Mouse (Mus musculus): ENCODE measurements around the gene Nbea. TPM values are rescaled to one million over a fixed set of nuclear protein-coding genes. Genes with fewer than 3 reads are reported as not detected.

The Nbea gene
- total RNA-seq, 2 experiments from 2014 or later: 194 to 214 TPM

DNA sequence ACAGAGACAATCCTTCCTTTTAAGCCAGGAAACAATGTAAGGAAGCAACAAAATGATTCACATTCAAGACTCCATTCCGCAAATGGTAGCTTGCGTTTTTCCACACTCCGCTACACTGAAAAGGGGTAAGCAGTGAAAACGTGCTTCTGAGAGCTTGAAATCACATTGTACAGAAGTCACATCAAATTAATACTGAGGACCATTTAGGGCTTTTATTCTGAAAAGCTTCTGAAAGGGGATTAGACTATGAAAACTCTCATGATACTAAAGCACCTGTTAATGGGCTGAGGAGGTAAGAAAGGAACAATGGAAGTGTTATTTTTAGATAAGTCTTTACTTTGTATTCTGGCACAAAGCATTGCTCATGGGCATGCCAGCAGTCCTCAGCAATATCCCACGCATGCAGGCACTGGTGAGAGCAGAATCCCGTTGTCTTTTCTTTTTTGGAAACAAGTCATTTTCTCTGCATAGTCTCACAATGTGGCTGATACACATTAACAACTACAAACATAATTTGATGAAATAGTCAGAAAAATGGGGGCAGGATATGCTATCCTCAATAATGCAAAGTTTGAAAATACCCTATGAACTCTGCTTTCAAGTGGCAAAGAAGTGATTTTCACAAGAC, 428.4 kb downstream of the Nbea start:
- no peak for DNase-seq (ENCODE audit: low spot score in 2 of 2)

DNA sequence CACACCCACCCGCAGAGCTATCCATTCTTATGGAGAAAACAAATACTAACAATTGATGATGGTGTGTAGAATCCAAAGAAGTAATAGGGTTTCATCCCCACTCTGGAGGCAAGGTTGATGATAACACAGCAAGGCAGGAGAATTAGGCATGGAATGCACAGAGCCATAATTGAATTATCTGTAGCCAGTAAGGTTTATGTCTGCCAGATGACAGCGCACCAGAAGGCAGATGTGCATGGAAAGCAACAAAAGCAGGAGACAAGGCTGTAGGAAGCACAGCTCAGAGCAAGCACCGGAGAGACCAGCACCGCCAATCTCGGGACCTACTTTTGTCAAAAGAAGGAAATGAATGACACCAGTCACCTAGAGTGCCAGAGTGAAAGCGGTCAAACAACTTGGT, 429.6 kb downstream of the Nbea start:
- no peak for DNase-seq (ENCODE audit: low spot score in 2 of 2)

DNA sequence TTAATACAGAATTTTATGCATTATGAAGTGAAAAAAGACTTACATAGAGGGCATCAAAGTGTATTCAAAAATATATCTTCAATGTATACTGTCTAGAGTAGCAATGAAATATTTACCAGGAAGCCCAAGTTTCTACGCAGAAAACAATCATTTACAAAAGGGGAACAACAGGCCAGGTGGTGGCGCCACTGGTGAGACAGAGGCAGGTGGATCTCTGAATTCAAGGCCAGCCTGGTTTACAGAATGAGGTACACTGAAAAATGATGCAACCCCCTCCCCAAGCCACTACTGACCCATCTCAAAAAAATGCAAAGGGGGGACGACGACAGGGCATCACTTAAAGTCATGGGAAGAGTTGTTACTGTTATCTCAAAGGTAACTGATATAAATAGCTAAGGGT, 430.9 kb downstream of the Nbea start:
- DNase-seq (ENCODE audit: low spot score in 2 of 2): no peak

DNA sequence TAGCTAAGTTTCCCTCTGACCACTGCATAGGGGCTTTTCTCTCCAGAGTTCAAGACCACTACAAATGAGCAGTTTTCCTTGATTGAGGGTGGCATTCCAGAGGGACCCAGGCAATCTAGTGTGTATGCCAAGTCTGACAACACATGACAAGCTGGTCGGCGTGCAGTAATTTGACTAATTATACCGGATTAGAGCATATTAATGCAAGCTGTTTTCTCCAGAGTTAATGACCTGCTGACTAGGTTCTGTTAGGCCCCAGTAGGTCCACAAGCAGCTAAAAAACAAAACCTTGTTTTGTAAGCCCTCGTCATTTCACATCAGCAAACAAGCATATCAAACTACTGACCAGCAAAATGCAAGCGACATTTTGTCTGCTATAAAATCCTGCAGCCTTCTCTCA, 432.1 kb downstream of the Nbea start:
- no peak for DNase-seq (ENCODE audit: low spot score in 2 of 2)

DNA sequence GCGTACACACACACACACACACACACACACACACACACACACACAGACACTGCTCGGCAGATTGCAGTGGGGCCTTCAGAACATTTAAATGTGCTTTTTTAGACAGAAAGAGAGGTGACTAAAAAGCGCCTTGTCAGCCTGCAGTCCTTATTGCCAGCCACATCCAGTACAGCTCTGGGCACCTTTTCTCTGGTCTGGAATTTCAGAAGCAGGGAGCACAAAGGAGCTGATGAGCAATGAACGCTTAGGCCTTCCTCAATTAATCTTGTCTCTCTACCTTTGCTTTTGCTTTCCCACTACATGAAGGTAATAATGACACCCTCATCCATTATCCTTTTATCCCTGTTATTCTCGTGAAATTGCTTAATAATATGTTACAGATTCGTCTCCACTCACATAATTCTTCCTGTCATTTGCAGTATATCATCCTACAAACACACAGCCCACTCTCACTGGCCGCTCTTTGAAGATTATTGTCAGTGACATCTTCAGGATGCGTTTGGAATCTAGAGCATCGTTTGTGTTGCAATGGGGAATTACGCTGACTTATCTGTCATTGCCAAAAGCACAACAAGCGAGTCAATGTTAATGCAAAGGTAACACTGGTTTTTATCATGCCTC, 432.9 kb downstream of the Nbea start:
- no peak for DNase-seq (ENCODE audit: low spot score in 2 of 2)

DNA sequence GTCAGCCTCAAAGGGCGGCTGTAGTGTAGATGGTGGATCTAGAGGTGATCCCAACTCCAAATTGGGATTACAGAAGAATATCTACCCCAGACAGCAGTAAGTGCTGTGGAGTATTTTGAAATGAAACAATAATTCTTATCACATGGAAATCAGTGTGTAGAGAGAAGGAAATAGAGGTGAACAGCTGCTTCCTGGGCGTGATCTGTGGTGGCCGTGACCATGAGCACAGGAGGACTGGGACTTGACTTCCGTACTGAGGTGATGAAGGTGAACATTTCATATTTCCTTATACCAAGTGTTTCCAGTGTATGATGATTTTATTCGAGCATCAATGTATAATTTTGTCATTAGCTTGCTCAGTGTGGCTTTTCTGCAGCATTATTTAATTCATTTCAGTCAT, 439.6 kb downstream of the Nbea start:
- no peak for DNase-seq (ENCODE audit: low spot score in 2 of 2)

DNA sequence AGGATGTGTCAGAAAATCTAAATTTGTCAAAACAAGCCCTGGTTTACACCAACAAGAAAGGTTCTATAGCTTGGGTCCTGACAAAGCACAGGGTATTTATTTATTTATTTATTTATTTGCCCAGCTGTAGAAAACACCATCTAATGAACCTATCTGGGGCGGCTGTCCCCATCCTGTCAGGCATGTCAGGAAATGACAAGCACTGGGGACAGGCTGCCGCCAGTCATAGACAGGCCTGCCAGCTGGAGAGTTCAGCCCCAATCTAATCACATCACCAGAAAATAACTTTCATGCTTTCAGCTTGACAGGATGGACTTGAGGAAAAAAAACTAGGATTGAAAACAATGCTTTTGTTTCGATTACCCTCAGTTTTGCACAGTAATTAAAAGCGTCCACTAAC, 440.8 kb downstream of the Nbea start:
- no peak for DNase-seq (ENCODE audit: low spot score in 2 of 2)

DNA sequence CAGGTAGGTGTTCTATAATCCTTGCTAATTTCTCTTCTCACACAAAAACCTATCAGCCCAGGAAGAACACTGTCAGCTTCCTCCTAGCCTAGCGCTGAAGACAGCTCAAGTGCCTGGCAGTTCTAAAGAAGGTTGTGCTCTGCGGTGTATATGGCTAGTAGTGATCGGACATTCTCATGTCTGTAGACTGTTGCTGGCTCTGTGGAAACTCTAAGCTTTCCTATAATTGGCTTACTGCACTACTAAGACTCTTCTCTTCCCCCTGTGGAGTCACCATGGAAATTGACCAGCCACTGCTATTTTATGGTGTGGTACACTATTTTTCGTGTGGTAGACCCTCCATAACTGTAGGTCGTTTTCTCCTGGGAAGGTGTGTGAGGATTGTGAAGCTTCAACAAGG, 441.3 kb downstream of the Nbea start:
- no peak for DNase-seq (ENCODE audit: low spot score in 2 of 2)

DNA sequence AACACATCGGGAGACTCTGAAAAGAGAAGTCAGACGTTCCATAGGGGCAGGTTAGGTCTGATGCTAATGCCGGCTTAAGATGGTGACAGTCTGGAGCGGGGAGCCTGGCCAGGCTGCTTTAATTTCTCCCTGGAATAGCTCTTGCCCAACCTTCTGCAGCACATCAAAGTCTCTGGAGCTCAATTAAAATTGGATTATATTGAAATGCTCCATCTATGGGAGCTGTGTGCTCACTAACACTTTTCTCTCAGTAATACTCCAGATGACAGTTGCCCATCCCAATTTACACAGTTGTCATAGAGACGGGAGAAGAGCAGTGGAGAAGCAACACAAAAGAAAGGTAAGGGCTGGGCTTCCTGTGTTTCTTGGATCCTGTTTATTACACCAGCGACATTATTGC, 442.1 kb downstream of the Nbea start:
- no peak for DNase-seq (ENCODE audit: low spot score in 2 of 2)

DNA sequence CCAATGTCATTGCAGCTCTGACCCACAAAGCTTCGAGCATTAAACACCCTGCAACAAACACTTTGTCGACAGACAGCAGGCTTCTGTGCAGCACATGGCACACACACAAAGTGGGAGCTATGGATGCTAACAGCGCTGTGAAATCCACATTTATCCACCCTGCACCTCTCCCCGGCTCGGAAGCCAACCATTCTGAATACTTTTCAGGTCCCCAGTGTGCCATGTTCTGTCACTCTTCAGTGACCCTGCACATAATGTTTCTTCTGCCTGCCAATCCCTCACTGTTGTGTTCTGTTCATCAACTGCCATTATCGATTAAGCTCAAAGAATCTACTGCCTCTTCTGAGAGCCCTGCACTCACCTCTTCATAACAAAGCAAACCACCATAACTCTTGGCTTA, 449.8 kb downstream of the Nbea start:
- DNase-seq (ENCODE audit: low spot score in 2 of 2): no peak

DNA sequence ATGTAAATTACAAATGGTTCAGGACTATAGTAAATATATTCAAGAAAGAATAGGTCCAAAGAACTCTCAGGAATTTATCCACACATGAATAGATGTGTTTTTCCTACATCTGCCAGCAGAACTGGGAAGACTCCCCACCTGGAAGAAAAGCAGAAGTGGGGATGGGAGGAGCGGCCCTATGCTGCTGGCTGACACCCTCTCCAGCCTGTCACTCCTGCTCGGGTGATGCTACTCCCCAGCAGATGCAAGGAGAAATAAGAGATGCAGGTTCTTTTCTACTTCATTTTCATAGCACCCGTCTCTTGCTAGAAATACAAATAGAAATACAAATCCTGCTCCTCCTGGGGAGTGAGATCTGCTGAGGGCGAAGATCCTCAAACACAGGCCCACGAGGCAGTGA, 453.0 kb downstream of the Nbea start:
- DNase-seq (ENCODE audit: low spot score in 2 of 2): no peak

DNA sequence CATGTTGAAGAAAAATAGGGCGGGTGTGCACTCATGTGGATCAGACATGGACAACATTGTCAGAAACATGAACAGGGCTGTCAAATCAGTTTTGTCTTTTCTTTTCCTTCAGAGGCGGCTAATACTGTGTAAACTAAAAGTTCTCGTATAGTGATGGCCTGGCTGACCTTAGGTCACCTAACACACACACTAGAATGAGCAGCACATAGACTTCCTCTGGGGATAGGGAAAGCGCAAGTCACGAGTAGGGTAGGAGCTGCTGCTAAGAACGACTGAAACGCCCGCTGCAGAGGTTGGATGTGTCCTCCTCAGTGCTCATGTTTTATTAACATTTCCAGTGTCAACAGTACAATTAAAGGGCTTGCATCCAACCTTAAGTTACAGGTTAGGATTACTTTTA, 453.4 kb downstream of the Nbea start:
- no peak for DNase-seq (ENCODE audit: low spot score in 2 of 2)

DNA sequence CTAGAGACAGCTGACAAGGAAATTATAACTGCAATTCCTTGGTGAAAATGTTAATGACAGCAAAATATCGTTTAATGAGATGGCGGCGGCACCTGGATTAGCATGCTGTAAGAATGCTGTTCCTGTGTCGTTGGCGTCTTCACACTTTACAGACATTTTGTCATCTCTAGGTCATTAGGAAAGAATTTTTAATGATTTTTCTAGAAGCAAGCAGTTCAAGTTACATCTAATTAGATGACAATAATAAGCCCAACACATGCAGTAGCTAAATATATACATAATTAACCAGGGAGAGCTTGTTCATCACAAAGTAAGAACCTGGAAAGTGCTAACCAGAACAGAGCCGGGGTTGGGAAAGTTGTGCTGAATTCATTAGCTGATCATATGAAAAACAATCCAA, 469.2 kb downstream of the Nbea start:
- DNase-seq (ENCODE audit: low spot score in 2 of 2): no peak

DNA sequence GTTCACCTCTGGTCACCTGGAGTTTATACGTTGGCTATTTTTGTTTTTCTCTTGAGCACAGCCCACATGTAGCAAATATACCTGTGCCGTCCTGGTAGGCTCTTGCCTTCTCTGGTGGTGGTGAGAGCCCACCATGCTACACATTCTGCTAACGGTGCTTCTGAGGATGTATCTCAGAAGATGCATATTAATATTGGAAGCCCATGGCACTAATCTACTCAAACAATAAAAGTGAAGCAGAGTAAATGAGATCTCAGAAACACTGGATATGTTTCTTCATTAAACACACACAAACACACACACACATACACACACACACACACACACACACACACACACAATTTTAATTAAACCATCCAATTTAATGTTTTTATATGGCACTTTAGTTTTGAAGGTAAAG, 469.6 kb downstream of the Nbea start:
- no peak for DNase-seq (ENCODE audit: low spot score in 2 of 2)

DNA sequence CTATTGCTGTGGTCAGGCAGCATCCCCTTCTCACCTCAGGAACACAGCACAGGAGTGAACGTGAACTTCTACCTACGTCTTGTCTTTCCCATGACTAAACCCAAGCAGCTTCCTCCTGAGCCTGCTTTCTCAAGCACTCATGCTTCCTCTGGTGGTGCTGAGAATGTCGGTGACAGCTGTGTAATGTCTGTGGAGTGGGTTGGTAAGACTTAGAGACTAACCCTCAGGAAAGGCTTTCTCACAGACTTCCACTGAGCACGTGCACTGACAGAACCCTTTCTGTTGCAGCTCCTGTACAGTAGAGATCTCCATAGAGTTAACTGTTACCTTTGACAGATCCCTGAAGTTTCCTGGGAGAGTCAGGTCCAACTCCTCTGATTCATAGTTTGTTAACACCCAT, 473.2 kb downstream of the Nbea start:
- no peak for DNase-seq (ENCODE audit: low spot score in 2 of 2)

DNA sequence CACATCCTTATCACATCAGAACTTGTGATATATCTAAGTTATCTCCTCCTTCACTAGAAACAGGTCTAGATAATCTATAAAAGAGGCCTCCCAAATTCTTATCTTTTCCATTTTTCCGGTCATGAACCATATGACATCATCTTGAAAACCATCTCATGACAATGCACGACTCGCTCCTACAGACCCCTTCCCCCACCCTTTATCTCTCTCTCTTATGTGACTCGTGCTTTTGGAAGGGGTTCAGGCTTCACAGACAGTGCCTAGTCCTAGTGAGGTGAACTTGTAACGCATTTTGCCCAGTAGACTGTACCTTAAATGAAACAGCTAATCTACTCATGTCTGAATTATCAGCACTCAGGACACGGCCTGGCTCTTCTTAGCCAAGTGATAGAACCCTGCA, 481.9 kb downstream of the Nbea start:
- no peak for DNase-seq (ENCODE audit: low spot score in 2 of 2)

DNA sequence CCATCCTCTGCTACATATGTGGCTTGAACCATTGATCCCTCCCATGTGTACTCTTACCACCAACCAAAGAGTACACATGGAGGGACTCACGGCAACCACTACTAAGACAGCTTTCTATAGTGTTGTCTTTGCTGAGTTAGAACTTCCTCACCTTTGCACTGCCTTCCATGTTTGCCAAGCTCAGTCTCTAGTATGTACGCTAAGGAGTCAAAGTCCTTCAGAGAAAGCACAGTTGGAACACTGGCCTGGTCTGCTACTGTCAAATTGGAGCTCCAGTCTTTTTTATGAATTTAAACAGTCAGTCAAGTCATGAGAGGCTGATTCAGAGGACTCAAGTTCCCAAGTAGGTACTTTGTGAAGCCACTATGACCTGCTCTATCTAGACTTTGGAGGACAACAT, 486.3 kb downstream of the Nbea start:
- DNase-seq (ENCODE audit: low spot score in 2 of 2): no peak

DNA sequence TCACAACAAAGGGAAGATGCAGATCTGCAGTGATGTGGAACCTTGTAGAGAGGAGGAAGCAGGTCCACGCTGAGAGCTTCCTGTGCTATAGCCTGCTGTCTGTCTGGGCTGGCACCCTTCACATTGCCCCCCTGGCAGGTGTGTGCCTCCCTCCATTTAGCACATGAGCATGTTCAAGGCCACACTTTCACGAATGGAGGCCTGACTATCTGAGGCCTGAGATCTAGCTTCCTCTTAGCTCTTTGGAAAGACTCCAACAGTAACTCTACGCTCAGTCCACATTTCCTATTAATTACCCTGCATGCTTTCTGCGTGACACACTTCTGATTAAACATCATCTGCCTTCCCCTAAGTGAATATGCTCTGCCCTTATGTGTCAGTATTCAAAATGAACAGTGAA, 490.4 kb downstream of the Nbea start:
- DNase-seq (ENCODE audit: low spot score in 2 of 2): no peak

DNA sequence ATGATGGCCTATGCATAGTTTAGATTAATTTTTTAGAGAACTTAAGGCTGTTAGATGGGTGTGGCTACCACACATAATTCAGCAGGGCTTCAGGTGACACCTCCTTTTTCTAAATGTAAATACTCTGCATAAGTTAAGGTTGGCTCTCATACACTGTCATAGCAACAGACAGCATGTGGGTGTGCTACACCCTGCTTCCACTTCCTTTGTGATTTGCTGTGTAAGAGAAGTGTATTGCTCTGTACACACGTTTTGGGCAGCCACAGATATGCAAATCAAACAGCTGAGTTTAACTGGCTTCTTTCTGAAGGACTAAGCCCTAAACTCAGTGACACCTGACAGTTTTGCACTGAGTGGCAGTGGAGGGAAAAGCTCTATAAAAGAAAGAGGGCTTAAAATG, 495.4 kb downstream of the Nbea start:
- no peak for DNase-seq (ENCODE audit: low spot score in 2 of 2)

DNA sequence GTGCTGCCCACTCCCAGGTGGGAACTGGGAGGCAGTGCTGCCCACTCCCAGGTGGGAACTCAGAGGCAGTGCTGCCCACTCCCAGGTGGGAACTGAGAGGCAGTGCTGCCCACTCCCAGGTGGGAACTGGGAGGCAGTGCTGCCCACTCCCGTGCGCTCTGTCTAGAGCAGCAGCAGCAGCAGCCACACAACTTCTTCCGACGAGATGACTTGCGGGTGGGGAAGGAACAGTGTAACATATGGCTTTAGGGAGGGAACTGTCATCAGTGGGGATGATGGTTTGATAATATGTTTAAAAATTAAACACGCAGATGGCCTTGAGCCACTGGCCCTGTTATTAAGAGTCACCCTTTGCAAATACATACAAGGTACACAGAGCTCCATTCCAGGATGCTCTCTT, 496.5 kb downstream of the Nbea start:
- DNase-seq (ENCODE audit: low spot score in 2 of 2): no peak

DNA sequence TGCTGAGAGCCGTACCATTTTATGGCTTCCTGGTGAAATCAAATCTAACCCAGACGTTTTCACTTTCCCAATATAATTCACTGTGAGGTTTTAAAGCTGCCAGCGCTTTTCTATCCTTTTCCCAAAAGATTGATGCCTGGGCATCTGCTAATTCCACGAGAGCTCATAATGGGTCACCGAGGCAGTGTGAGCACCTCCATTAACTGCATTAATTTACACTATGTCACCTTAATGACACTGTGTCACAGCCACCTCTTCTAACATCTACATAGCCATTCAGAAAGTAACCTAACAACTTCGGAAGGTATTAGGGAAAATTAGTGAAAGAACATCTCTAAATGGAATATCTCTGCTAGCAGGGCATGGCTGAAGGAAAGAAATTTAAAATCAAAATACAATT, 497.9 kb downstream of the Nbea start:
- no peak for DNase-seq (ENCODE audit: low spot score in 2 of 2)

DNA sequence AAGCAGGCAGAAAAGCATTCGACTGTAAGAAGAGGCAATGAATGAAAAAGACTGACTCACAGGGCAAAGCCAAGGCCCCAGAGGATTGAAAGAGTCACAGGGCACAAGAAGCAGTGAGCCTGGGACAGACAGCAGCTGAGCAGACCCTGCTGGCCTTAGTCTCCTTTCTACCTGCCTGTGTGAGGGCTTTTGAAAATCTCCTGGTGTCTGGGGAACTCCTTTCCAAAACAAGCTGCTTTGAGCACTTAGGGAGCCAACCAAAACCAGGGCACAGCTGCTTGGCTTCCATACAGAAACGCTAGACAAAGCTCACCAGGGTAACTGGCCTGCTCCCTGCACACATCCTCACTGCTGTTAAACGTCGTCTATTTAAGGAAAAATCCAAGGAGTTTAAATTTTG, 498.6 kb downstream of the Nbea start:
- peak; percentile 16 to 49 for DNase-seq (ENCODE audit: low spot score in 2 of 2)

DNA sequence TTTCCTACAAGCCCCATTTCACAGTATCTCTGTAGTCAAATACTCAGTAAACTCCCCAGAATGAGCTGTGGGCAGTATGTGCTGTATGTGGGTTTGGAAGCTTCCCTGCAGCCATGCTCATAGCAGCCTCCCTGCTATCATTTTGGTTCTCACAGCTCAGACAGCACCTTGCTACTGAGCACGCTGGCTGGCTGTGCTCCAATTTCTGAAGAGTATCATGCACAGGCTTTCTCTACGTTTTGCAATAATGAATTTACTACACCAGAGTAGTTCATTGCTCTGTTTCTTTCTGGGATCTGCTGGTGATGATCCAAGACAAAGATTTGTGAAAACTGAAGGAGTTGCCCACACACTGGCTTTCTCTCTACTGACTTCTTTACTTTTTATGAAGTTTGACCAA, 505.8 kb downstream of the Nbea start:
- DNase-seq (ENCODE audit: low spot score in 2 of 2): no peak

DNA sequence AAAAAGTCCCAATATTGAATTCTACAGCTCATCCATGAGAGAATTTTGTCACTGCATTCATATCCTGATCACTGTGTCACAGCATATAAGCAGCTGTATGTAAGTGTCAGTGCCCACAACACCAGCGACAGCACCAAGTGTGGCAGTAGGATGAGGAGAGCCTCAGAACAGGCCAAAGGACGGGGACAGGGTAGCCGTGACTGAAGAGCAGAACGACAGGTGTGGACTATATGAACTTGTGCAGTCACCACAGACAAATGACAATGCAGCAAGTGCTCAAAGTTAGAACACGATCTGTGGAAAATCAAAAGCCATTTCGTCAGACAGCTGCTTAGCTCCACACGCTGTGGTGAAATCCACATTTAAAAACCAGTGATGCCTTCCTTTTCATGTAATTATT, 509.3 kb downstream of the Nbea start:
- no peak for DNase-seq (ENCODE audit: low spot score in 2 of 2)

Data from layer of hippocampus, postnatal 14 days (tissue).